Mouse (Mus musculus) hindbrain, postnatal 0 days (tissue): ENCODE results near the gene Agxt. TPM values are rescaled to one million over a fixed set of nuclear protein-coding genes. Genes with fewer than 3 reads are reported as not detected.

Experiments used
- ATAC-seq: fragments of 200-750 bp; cut with Nextera tagmentation; 2 replicates; pipeline ENCODE4 v1.8.0; 2017; ENCODE audit warnings: mild to moderate bottlenecking, moderate TSS enrichment, moderate library complexity
- DNase-seq: peaks from one replicate; pipeline ENCODE4 v3.0.0-alpha.2; 2015; ENCODE audit warnings: low spot score
- H3K27ac ChIP-seq: fragments of 300-500 bp; sonication (generic); 2 replicates; pipeline ENCODE4 v1.5.1; 2014; ENCODE audit warnings: mild to moderate bottlenecking
- H3K27me3 ChIP-seq: fragments of 300-500 bp; sonication (generic); 2 replicates; pipeline ENCODE4 v1.6.1; 2014; ENCODE audit warnings: low read length, mixed read lengths; ENCODE audit not compliant: insufficient read depth
- H3K36me3 ChIP-seq: fragments of 300-500 bp; sonication (generic); 2 replicates; pipeline ENCODE4 v1.6.1; 2014; ENCODE audit warnings: low read length, mixed read lengths; ENCODE audit not compliant: insufficient read depth
- H3K4me1 ChIP-seq: fragments of 300-500 bp; sonication (generic); 2 replicates; pipeline ENCODE4 v1.6.1; 2014; ENCODE audit warnings: antibody characterized with exemption, low read length, mixed read lengths; ENCODE audit not compliant: insufficient read depth
- H3K4me2 ChIP-seq: fragments of 300-500 bp; sonication (generic); 2 replicates; pipeline ENCODE4 v1.6.1; 2014; ENCODE audit warnings: low read depth, mild to moderate bottlenecking, low read length, moderate library complexity, mixed read lengths
- H3K4me3 ChIP-seq: fragments of 300-500 bp; sonication (generic); 2 replicates; pipeline ENCODE4 v1.5.1; 2014; ENCODE audit warnings: low read length
- H3K9ac ChIP-seq: fragments of 300-500 bp; sonication (generic); replicated peaks from 2 replicates; pipeline ENCODE4 v1.6.1; 2014; ENCODE audit warnings: mild to moderate bottlenecking, low read length, moderate library complexity, mixed read lengths
- H3K9me3 ChIP-seq: fragments of 300-500 bp; sonication (generic); 2 replicates; pipeline ENCODE4 v1.6.1; 2016; ENCODE audit warnings: low read length, mixed read lengths
- CTCF ChIP-seq: IDR thresholded peaks from 2 replicates; pipeline ENCODE4 v1.5.1; 2016; ENCODE audit warnings: antibody characterized with exemption, control low read depth, low read depth
- WGBS: fragments of 180-500 bp; shearing (Covaris S2); extraction: QIAGEN DNeasy Blood & Tissue Kit; methylation state at CpG from one replicate; pipeline ENCODE4 v1.1.7; 2014; 5-methylcytosine and 5-hydroxymethylcytosine counted together
- polyA plus RNA-seq: library from polyadenylated mRNA; unstranded; fragments of >200 nt; fragmentation: Nextera tagmentation; extraction: Ambion mirVana; gene quantifications from 2 replicates; pipeline ENCODE4 v1.2.1, GENCODE M21; 2015
- total RNA-seq: library from RNA; depleted of rRNA; stranded (reverse); fragments of >200 nt; gene quantifications from 2 replicates; pipeline ENCODE4 v1.2.3, GENCODE M21; 2014

Agxt gene
- total and polyA plus RNA-seq, 2 experiments from 2014 or later: not detected

DNA sequence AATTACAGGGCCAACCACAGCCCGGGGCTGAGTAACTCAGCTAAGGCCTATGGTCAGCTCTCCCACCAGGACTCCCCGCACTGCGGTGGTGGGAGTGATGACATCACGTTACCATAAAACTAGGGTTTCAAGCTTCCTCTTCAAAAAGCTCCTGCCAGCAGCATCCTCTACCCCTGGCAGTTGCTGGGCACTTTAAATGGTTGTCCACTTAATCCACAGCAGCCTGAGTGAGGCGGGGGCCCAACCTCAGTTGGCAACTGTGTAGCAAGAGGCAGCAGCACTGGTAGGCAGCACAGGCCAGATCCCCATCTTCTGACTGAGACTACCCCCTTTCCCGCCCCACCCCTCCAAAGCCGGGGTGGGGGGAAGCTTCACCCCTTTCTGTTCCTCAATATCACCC is 32.3 kb upstream of the Agxt start:
- no peak overlapping the region; the same call in 1 of the 2 replicates for H3K9ac ChIP-seq
- DNase-seq (no peak), ATAC-seq (no peak)
- no peak for TF ChIP-seq CTCF
- no peak overlapping the region; the same call in 1 of the 2 replicates for H3K4me2 ChIP-seq
- 60% methylated on average over 7 of the region's 7 CpGs for WGBS
- H3K4me1 ChIP-seq: peaks cover 6% of the 10 kb centered on the region; the same call in 1 of the 2 replicates
- no peaks in the 10 kb centered on the region for H3K27me3 ChIP-seq
- no peak overlapping the region for H3K4me3 ChIP-seq
- peak overlapping the region; percentile 96 for H3K27ac ChIP-seq
- H3K36me3 ChIP-seq: 0 out of 2 replicates have a peak, but pooled peaks cover 3% of the 10 kb centered on the region
- H3K9me3 ChIP-seq: no peaks in the 10 kb centered on the region

GRCm38 (mm10) chr1:93114713-93115463 is 20.2 kb upstream of the Agxt start:
- Histone ChIP-seq H3K4me2 (peak overlapping the region; percentile 67), H3K4me3 (peak overlapping the region; percentile 36), H3K36me3 (no peaks in the 10 kb centered on the region), H3K4me1 (peaks cover 12% of the 10 kb centered on the region), H3K9ac (peak overlapping the region; percentile 46), H3K9me3 (no peaks in the 10 kb centered on the region), H3K27me3 (no peaks in the 10 kb centered on the region), H3K27ac (peak overlapping the region; percentile 65)
- TF ChIP-seq CTCF: no peak
- 18% methylated on average over 21 of the region's 21 CpGs for WGBS
- peak; percentile 99 for ATAC-seq
- peak; percentile 95 for DNase-seq

DNA sequence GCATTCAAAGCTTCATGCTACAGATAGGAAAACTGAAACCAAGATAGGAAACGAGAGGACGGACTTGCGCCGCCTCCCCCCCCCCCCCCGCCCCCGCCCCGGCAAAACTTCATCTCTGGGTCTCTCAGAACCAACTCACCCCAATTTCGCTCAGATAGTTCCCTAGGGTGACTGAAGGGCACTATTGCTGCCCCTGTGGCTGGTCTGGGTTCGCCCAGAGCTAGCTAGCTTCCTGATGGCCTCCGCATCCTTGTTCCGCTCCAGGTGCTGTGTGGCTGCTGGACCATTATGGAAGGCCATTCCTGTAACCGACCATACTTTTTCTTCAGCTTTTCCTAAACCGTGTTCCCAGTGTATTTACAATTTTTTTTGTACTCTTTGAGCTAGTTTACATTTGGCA is 19.6 kb upstream of the Agxt start:
- Histone ChIP-seq H3K4me3 (peak overlapping the region; percentile 36), H3K4me1 (peaks cover 12% of the 10 kb centered on the region), H3K9me3 (no peaks in the 10 kb centered on the region), H3K27me3 (no peaks in the 10 kb centered on the region), H3K36me3 (no peaks in the 10 kb centered on the region), H3K9ac (peak overlapping the region; percentile 46), H3K4me2 (peak overlapping the region; percentile 67), H3K27ac (peak overlapping the region; percentile 23; the same call in 1 of the 2 replicates)
- WGBS: 12% methylated on average over 11 of the region's 13 CpGs
- no peak for TF ChIP-seq CTCF
- DNase-seq (no peak), ATAC-seq (peak; percentile 64)

DNA sequence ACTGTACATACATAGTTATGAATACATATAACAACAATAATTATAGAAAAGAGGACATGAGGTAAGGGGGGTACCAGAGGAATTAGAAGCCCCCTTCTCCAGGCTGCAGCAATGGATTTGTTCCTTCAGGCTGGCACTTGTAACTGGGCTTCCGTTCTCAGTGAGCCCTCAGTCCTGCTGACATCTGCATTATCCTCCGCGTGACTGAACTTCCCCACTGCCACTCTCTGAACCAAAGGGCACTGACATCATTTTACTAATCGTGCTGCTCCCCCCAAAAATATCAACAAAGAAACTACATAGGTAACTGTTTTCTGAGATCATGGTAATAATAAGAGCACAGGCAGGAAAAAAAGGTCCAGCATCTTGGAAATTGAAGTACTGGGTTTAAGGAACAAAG is 16.2 kb upstream of the Agxt start:
- DNase-seq (no peak), ATAC-seq (no peak)
- H3K9me3 ChIP-seq: no peaks in the 10 kb centered on the region
- 13% methylated on average over 4 of the region's 4 CpGs for WGBS
- TF ChIP-seq CTCF: no peak
- no peak overlapping the region for H3K27ac ChIP-seq
- no peak overlapping the region for H3K4me2 ChIP-seq
- no peaks in the 10 kb centered on the region for H3K27me3 ChIP-seq
- peaks cover 12% of the 10 kb centered on the region for H3K4me1 ChIP-seq
- H3K36me3 ChIP-seq: no peaks in the 10 kb centered on the region
- no peak overlapping the region for H3K4me3 ChIP-seq
- no peak overlapping the region for H3K9ac ChIP-seq

DNA sequence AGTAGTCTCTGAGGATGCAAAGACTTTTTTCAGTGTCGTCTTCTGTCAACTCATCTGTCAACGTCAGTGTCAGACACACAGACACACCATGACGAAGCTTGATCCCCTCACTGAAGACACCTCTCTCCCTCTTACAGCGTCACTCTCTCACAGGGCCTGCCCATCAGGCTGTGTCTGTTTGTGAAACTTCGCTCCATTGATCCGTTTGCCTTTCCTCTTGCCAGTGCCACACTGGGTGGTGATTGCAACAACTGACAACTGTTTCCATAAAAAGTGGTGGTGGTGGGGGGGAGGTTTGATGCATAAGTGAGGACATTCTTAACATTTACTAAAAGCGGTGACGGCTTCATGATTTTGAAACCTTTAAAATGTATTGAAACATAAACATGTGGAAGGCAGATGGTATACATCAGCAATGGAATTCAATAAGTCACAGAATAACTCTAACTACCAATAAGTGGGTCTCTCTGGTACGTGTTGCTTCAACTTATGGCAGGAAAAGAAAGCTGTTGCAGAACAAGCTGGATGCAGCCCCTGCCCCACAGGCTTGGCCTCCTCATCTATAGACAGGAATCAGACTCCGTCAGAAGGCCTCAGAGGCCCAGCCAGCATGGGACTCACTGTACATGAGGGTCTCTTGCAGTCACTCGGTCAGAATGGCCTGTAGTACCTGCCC is 11.7 kb upstream of the Agxt start:
- DNase-seq (no peak), ATAC-seq (no peak)
- Histone ChIP-seq H3K4me3 (no peak overlapping the region), H3K27ac (no peak overlapping the region), H3K4me1 (no peaks in the 10 kb centered on the region), H3K9me3 (no peaks in the 10 kb centered on the region), H3K36me3 (no peaks in the 10 kb centered on the region), H3K9ac (no peak overlapping the region), H3K4me2 (no peak overlapping the region), H3K27me3 (no peaks in the 10 kb centered on the region)
- WGBS: 85% methylated on average over 11 of the region's 11 CpGs
- TF ChIP-seq CTCF: no peak

- Histone ChIP-seq H3K27ac (no peak overlapping the region), H3K9me3 (no peaks in the 10 kb centered on the region), H3K4me1 (no peaks in the 10 kb centered on the region), H3K4me3 (no peak overlapping the region), H3K36me3 (no peaks in the 10 kb centered on the region), H3K4me2 (no peak overlapping the region), H3K27me3 (no peaks in the 10 kb centered on the region), H3K9ac (no peak overlapping the region)
- 69% methylated on average over 8 of the region's 8 CpGs for WGBS
- ATAC-seq (no peak), DNase-seq (no peak)
- no peak for TF ChIP-seq CTCF
Observed at GRCm38 (mm10) chr1:93124066-93124465, 11.0 kb upstream of the Agxt start.

DNA sequence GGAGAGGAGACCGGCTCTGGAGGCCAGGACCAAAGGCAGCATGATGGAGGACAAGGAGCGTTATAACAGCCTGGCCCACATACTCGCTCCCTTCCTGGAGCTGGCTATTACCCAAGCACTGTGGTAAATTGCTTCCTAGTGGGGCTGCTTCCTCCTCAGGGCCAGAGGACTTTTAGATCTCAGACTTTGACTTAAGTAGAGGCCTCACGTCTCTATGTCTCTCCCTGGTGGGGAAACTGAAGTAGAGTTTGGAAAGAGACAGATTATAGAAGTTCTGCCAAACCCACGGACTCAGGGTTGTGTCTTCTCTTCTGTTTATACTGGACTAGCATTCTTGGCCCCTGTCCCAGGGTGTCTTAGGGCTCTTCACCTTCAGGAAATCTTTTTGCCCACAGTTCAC is 9.8 kb upstream of the Agxt start:
- no peaks in the 10 kb centered on the region for H3K36me3 ChIP-seq
- H3K9ac ChIP-seq: no peak overlapping the region
- no peaks in the 10 kb centered on the region for H3K27me3 ChIP-seq
- peak; percentile 16 for DNase-seq
- no peak overlapping the region for H3K27ac ChIP-seq
- peak; percentile 31 for TF ChIP-seq CTCF
- no peaks in the 10 kb centered on the region for H3K9me3 ChIP-seq
- H3K4me3 ChIP-seq: no peak overlapping the region
- 51% methylated on average over 5 of the region's 5 CpGs for WGBS
- no peaks in the 10 kb centered on the region for H3K4me1 ChIP-seq
- no peak for ATAC-seq
- no peak overlapping the region for H3K4me2 ChIP-seq
